Mouse (Mus musculus): ENCODE data around the gene Fmnl3.
"Not testable (repeated sequence)": the region's sequence is repeated elsewhere in the genome, so short reads cannot be mapped to it uniquely, and the experiment has no call there.

The Fmnl3 gene

GRCm38 (mm10) chr15:99387976-99388375 is 17.7 kb upstream of the Fmnl3 start:
- no peak for DNase-seq (ENCODE audit: low spot score)

GRCm38 (mm10) chr15:99386796-99387195 is 16.5 kb upstream of the Fmnl3 start:
- DNase-seq (ENCODE audit: low spot score), result no peak

- not testable (repeated sequence) for DNase-seq (ENCODE audit: low spot score)
Observed at GRCm38 (mm10) chr15:99386110-99386509, 15.8 kb upstream of the Fmnl3 start.

- DNase-seq (ENCODE audit: low spot score), result no peak
Observed at GRCm38 (mm10) chr15:99384071-99384470, 13.8 kb upstream of the Fmnl3 start.

GRCm38 (mm10) chr15:99382893-99383292 is 12.6 kb upstream of the Fmnl3 start:
- DNase-seq (ENCODE audit: low spot score), result no peak

- DNase-seq (ENCODE audit: low spot score), result no peak
Observed at GRCm38 (mm10) chr15:99376240-99376639, 6.0 kb upstream of the Fmnl3 start.

- DNase-seq (ENCODE audit: low spot score), result no peak
Observed at GRCm38 (mm10) chr15:99375581-99375980, 5.3 kb upstream of the Fmnl3 start.

- no peak for DNase-seq (ENCODE audit: low spot score)
Observed at GRCm38 (mm10) chr15:99375036-99375435, 4.8 kb upstream of the Fmnl3 start.

- DNase-seq (ENCODE audit: low spot score), result no peak
Observed at GRCm38 (mm10) chr15:99372761-99373160, 2.5 kb upstream of the Fmnl3 start.

- DNase-seq (ENCODE audit: low spot score), result no peak
Observed at GRCm38 (mm10) chr15:99371526-99372340, 1.5 kb upstream of the Fmnl3 start.

- no peak for DNase-seq (ENCODE audit: low spot score)
Observed at GRCm38 (mm10) chr15:99369391-99370171, 701 bp downstream of the Fmnl3 start.

- DNase-seq (ENCODE audit: low spot score), result no peak
Observed at GRCm38 (mm10) chr15:99368583-99369266, 1.6 kb downstream of the Fmnl3 start.

GRCm38 (mm10) chr15:99364921-99365320 is 5.4 kb downstream of the Fmnl3 start:
- no peak for DNase-seq (ENCODE audit: low spot score)

- DNase-seq (ENCODE audit: low spot score), result no peak
Observed at GRCm38 (mm10) chr15:99364022-99364530, 6.2 kb downstream of the Fmnl3 start.

GRCm38 (mm10) chr15:99358952-99359351 is 11.3 kb downstream of the Fmnl3 start:
- DNase-seq (ENCODE audit: low spot score), result no peak

- no peak for DNase-seq (ENCODE audit: low spot score)
Observed at GRCm38 (mm10) chr15:99356462-99356861, 13.8 kb downstream of the Fmnl3 start.

- no peak for DNase-seq (ENCODE audit: low spot score)
Observed at GRCm38 (mm10) chr15:99355660-99356059, 14.6 kb downstream of the Fmnl3 start.

- DNase-seq (ENCODE audit: low spot score), result no peak
Observed at GRCm38 (mm10) chr15:99352306-99352705, 18.0 kb downstream of the Fmnl3 start.

- DNase-seq (ENCODE audit: low spot score), result no peak
Observed at GRCm38 (mm10) chr15:99351610-99352009, 18.7 kb downstream of the Fmnl3 start.

GRCm38 (mm10) chr15:99344961-99345360 is 25.3 kb downstream of the Fmnl3 start:
- no peak for DNase-seq (ENCODE audit: low spot score)

GRCm38 (mm10) chr15:99344148-99344870 is 26.0 kb downstream of the Fmnl3 start:
- no peak for DNase-seq (ENCODE audit: low spot score)
